Mouse (Mus musculus) embryonic stem cell, embryonic (primary cell): ENCODE measurements around the gene Gm49392.

Source experiments
- CTCF ChIA-PET, 4 experiments: fragments of 300-600 bp in 2 of 4; fragments of 350-600 bp in 2 of 4; sonication (Branson Sonifier 250); formaldehyde crosslinking; loops; one replicate each; lab custom pipeline; 2022; ENCODE audit warnings: inconsistent platforms in 2 of 4; lab: Charles Lee
- POLR2A ChIA-PET, 4 experiments: fragments of 300-600 bp in 2 of 4; fragments of 350-600 bp in 2 of 4; sonication (Branson Sonifier 250); formaldehyde crosslinking; loops; one replicate each; lab custom pipeline; 2022; ENCODE audit warnings: antibody characterized with exemption in 4 of 4, inconsistent platforms in 1 of 4; lab: Charles Lee

Gene Gm49392

GRCm38 (mm10) chr13:60809690-60810089 is 87.0 kb downstream of the Gm49392 start:
- CTCF ChIA-PET = no interaction called here
- POLR2A ChIA-PET = no interaction called here

GRCm38 (mm10) chr13:60802749-60803148 is 93.9 kb downstream of the Gm49392 start, which contains the start of gene Ctsll3:
Gene Ctsll3, minus strand, starts transcription at chr13:60802849.
- CTCF ChIA-PET = interaction anchor here in 1 of 4 experiments (0.7 to 1.0 kb wide), 2 partner anchors 17 to 56 kb away, joined by 3 read pairs; no protein-coding TSS in a partner anchor
- POLR2A ChIA-PET = no interaction called here
